Mouse (Mus musculus): ENCODE results near the gene Cela3b. TPM values are rescaled to one million over a fixed set of nuclear protein-coding genes. Genes with fewer than 3 reads are reported as not detected.

Cela3b gene
- total RNA-seq, 2 experiments from 2014 or later, result not detected

DNA sequence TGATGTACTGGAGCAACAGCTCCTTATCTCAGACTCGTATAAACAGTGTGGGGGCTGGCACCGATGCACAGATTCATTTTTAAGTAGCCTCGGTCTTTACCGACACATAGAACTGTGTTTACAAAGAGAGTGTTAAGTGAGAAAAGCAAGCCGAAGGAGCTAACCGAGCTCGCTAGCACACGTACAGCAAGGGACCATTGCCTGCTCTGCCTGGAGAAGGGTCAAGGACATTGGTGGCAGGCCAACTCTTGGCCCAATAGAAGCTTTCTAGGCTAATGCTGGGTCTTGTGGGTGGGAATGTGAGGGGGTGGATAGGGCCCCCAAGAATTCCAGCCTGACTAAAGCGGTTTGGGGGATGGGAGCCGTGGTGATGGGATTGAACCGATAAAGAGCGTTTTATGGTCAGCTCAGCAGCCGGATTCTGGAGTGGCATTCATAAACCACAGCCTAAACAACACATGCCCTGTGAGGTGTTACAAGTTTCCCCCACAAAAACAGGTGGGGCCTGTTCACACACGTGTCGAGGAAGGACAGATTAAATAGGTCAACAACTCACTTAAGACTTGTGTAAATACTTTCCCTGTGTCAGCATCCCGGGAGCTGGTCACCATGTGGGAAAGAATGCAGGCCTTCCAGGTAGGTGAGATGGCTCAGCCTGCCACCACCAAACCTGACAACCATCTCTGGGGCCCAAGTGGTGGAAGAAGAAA is 31.8 kb upstream of the Cela3b start:
- ATAC-seq (ENCODE audit: poor library complexity, severe bottlenecking), result no peak

DNA sequence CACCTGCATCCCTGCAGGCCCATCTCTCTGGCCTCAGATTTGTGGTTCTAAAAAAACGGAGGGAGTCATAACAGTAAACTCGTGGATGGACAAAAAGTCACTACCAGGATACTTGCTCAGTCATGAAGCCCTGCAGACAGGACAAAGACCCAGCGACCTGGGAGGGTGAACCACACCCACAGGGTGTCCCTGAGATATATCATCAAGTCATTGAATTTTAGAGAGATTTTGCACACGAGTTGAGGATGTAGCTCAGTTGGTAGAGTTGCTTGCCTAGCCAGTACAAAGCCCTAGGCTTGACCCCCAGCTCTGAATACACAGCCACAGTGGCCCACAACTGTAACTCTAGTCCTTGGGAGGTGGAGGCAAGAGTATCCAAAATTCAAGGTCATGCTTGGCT is 30.9 kb upstream of the Cela3b start:
- no peak for ATAC-seq (ENCODE audit: poor library complexity, severe bottlenecking)

- ATAC-seq (ENCODE audit: poor library complexity, severe bottlenecking), result no peak
Observed at GRCm38 (mm10) chr4:137460676-137461075, 30.3 kb upstream of the Cela3b start.

- no peak for ATAC-seq (ENCODE audit: poor library complexity, severe bottlenecking)
Observed at GRCm38 (mm10) chr4:137458861-137459260, 28.5 kb upstream of the Cela3b start.

DNA sequence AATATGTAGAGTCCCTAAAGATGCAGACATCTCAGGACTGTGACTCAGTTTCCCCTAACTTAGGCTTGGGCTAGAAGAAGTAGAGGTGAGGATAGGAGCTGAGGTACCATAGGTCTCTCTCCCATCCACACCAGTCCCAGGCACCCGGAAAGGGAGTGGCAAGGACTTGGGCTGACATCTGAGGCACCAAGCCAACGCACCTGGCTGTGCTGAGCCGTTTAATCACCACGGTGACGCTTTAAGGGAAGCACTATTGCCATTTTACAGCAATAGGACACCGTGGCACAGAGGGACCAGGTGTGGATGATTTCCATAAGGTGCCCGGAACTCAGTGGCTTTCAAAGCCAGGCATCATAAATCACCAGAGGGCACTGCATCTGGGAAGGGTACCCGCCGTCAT is 28.0 kb upstream of the Cela3b start:
- ATAC-seq (ENCODE audit: poor library complexity, severe bottlenecking), result no peak

GRCm38 (mm10) chr4:137457292-137457691 is 27.0 kb upstream of the Cela3b start:
- no peak for ATAC-seq (ENCODE audit: poor library complexity, severe bottlenecking)

DNA sequence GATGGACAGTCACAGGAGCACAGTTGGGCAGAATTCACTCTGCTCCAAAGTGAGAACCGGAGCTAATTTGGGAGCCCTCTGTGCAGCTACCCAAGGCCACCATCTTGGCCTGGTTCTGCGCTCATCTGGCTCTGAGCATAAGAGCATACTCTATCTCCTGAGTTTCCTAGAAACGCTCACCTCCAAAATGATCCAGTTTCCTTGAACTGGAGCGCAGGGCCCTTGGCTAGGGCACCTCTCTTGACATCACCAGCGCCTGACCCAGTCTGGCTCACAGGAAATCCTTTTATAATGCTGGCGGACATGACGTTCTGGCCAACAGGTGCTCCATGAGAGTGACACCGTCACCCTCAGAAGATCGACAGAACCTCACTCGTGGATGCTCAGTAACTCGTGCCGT is 26.2 kb upstream of the Cela3b start:
- ATAC-seq (ENCODE audit: poor library complexity, severe bottlenecking), result no peak

- ATAC-seq (ENCODE audit: poor library complexity, severe bottlenecking), result no peak
Observed at GRCm38 (mm10) chr4:137454582-137454981, 24.2 kb upstream of the Cela3b start.

GRCm38 (mm10) chr4:137453234-137453767 is 23.0 kb upstream of the Cela3b start, which contains the start of gene 1700013G24Rik:
Gene 1700013G24Rik, plus strand, starts transcription at chr4:137453284.
- ATAC-seq (ENCODE audit: poor library complexity, severe bottlenecking), result no peak

- ATAC-seq (ENCODE audit: poor library complexity, severe bottlenecking), result no peak
Observed at GRCm38 (mm10) chr4:137452190-137452589, 21.9 kb upstream of the Cela3b start.

GRCm38 (mm10) chr4:137449715-137450114 is 19.4 kb upstream of the Cela3b start:
- ATAC-seq (ENCODE audit: poor library complexity, severe bottlenecking), result no peak

DNA sequence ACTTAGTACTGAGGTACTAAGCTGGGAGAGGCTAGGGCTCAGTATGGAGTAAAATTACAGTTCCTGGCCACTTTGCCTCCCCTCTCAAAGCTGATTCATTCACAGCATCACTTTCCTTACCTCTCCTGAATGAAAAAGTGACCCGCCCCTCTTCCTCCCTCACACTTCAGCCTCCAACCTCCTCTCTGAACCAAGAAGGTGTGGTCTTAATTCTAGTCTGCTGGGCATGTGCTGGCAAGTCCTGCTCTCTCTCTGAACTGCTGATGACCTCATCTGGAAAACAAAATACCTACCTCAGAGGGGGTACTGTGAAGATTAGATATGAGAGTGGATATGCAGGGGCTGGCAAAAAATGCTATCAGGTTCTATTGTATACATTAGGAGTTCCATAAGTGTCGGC is 18.8 kb upstream of the Cela3b start:
- ATAC-seq (ENCODE audit: poor library complexity, severe bottlenecking), result no peak

GRCm38 (mm10) chr4:137448641-137449040 is 18.3 kb upstream of the Cela3b start:
- ATAC-seq (ENCODE audit: poor library complexity, severe bottlenecking), result no peak

DNA sequence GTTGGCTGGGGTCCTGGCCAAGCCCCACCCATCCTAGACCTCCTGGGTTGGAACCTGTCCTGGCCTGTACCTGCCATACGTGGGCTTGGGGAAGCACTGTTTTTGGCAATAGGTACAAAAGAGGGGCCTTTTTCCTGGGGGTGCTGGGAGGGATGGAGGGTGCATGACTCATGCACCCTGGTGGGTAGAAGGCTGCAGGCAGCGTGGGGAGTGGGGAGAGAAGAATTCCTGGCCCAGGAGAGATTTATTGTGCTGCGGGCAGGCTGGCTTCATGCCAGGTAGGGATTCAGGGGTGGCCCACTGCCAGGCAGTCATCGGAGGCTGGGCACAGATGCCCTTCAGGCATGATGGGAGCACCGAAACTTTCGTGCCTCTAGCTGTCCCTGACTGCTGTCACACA is 17.9 kb upstream of the Cela3b start:
- no peak for ATAC-seq (ENCODE audit: poor library complexity, severe bottlenecking)

- no peak for ATAC-seq (ENCODE audit: poor library complexity, severe bottlenecking)
Observed at GRCm38 (mm10) chr4:137447363-137448196, 17.2 kb upstream of the Cela3b start.

DNA sequence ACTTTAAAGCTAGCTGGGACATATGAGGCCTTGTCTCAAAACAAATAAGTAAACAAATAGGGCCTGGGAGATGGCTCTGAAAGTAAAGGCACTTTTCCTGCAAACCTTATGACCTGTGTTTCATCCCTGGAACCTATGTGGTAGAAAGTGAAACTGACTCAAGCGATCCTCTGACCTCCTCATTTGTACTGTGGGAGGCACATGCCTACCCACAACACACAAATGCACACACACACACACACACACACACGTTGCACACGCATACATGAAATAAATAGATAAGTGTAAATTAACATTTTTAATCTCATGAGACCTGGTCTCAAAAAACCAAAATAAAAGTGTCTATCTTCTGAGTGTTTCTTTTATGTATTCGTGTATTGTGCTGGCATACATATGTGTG is 15.5 kb upstream of the Cela3b start:
- no peak for ATAC-seq (ENCODE audit: poor library complexity, severe bottlenecking)

GRCm38 (mm10) chr4:137443625-137444024 is 13.3 kb upstream of the Cela3b start:
- 0 out of 2 replicates have a peak, but pooled peaks have one; percentile 52 for ATAC-seq (ENCODE audit: poor library complexity, severe bottlenecking)

DNA sequence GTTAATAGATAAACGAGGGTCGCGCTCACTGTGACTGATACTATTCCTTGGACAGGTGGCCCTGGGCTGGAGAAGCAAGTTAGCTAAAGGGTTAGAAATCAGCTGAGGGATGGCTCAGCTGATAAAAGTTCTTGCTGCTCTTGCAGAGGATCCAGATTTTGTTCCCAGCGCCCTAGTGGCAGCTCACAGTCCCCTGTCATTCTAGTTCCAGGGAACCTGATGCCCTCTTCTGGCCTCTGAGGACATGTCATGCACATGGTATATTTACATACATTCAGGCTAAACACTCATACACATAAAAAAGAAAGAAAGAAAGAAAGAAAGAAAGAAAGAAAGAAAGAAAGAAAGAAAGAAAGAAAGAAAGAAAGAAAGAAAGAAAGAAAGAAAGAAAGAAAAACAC is 11.0 kb upstream of the Cela3b start:
- no peak for ATAC-seq (ENCODE audit: poor library complexity, severe bottlenecking)

DNA sequence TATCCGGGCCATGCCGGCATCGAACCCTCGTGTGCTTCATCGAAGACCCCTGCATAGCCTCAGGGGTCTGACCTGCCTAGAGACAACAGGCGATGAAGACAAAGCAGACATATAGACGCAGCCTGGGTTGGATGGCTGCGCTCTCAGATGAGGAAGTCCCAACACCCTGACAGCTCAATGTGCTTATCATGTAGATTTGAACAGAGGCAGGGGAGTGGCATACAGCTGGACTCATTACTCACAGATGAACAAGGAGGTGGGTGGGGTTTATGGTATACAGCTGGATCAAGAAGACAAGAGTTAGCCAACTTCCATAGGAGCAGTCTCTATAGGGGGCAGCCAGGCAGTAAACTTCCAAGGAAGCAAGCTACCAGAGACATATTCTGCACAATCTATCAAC is 8.5 kb upstream of the Cela3b start:
- peak; percentile 57; the same call in 1 of the 2 replicates for ATAC-seq (ENCODE audit: poor library complexity, severe bottlenecking)

DNA sequence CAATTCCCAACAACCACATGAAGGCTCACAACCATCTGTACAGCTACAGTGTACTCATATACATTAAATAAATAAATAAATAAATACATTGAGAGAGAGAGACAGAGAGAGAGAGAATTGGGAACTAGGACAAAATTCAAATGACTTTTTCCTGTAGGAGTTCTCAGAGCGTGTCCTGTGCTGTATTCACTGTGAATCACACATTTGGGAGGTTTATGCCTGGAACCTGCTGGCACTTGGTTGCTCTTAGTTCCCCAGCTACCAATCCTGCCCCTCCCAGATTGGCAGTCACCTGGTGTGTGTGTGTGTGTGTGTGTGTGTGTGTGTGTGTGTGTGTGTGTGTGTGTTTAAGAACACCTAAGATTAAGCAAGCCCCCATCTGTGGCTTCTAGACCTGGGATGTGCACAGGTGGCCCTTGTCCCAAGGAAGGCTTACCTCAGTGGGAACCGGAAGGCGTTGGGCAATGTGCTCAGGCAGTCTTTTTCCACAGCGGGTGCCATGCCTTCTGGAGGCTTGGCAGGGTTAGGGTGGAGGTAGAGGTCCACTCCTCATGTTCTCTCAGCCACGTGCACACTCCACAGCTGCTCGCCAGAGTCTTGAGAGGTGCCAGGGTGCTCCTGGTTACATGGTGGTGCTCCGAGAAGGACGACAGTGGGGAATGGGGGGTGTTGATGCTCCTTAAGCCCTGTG is 6.8 kb upstream of the Cela3b start:
- no peak for ATAC-seq (ENCODE audit: poor library complexity, severe bottlenecking)

Data from megakaryocyte, adult 5-6 weeks (primary cell).